Mouse (Mus musculus): ENCODE results near the gene Rilpl1.
"Not testable (repeated sequence)": the region's sequence is repeated elsewhere in the genome, so short reads cannot be mapped to it uniquely, and the experiment has no call there.

Rilpl1 gene

GRCm38 (mm10) chr5:124529697-124530096 lies 1.5 kb downstream of the Rilpl1 start:
- no peak for DNase-seq (ENCODE audit: low read depth in 1 of 2, low spot score in 2 of 2)

GRCm38 (mm10) chr5:124529191-124529651 lies 2.0 kb downstream of the Rilpl1 start:
- DNase-seq (ENCODE audit: low read depth in 1 of 2, low spot score in 2 of 2) = no peak

GRCm38 (mm10) chr5:124528791-124529190 lies 2.4 kb downstream of the Rilpl1 start:
- DNase-seq (ENCODE audit: low read depth in 1 of 2, low spot score in 2 of 2) = no peak

GRCm38 (mm10) chr5:124528351-124528750 lies 2.8 kb downstream of the Rilpl1 start:
- DNase-seq (ENCODE audit: low read depth in 1 of 2, low spot score in 2 of 2) = no peak

- DNase-seq (ENCODE audit: low read depth in 1 of 2, low spot score in 2 of 2) = no peak
These were observed 6.2 kb downstream of the Rilpl1 start for GRCm38 (mm10) chr5:124524943-124525342.

- DNase-seq (ENCODE audit: low read depth in 1 of 2, low spot score in 2 of 2) = no peak
These were observed 8.2 kb downstream of the Rilpl1 start for GRCm38 (mm10) chr5:124523032-124523431.

GRCm38 (mm10) chr5:124521588-124521987 lies 9.6 kb downstream of the Rilpl1 start:
- DNase-seq (ENCODE audit: low read depth in 1 of 2, low spot score in 2 of 2) = no peak

- no peak for DNase-seq (ENCODE audit: low read depth in 1 of 2, low spot score in 2 of 2)
These were observed 12.5 kb downstream of the Rilpl1 start for GRCm38 (mm10) chr5:124518648-124519047.

- no peak for DNase-seq (ENCODE audit: low read depth in 1 of 2, low spot score in 2 of 2)
These were observed 15.4 kb downstream of the Rilpl1 start for GRCm38 (mm10) chr5:124515789-124516188.

GRCm38 (mm10) chr5:124510536-124511050 lies 20.6 kb downstream of the Rilpl1 start:
- DNase-seq (ENCODE audit: low read depth in 1 of 2, low spot score in 2 of 2) = no peak

GRCm38 (mm10) chr5:124509742-124510237 lies 21.4 kb downstream of the Rilpl1 start:
- no peak for DNase-seq (ENCODE audit: low read depth in 1 of 2, low spot score in 2 of 2)

- no peak for DNase-seq (ENCODE audit: low read depth in 1 of 2, low spot score in 2 of 2)
These were observed 22.0 kb downstream of the Rilpl1 start for GRCm38 (mm10) chr5:124509200-124509599.

- DNase-seq (ENCODE audit: low read depth in 1 of 2, low spot score in 2 of 2) = no peak
These were observed 24.3 kb downstream of the Rilpl1 start for GRCm38 (mm10) chr5:124506731-124507359.

GRCm38 (mm10) chr5:124505235-124505634 lies 26.0 kb downstream of the Rilpl1 start:
- no peak for DNase-seq (ENCODE audit: low read depth in 1 of 2, low spot score in 2 of 2)

GRCm38 (mm10) chr5:124503742-124504141 lies 27.4 kb downstream of the Rilpl1 start:
- DNase-seq (ENCODE audit: low read depth in 1 of 2, low spot score in 2 of 2) = no peak

GRCm38 (mm10) chr5:124501541-124501940 lies 29.6 kb downstream of the Rilpl1 start:
- no peak for DNase-seq (ENCODE audit: low read depth in 1 of 2, low spot score in 2 of 2)

- DNase-seq (ENCODE audit: low read depth in 1 of 2, low spot score in 2 of 2) = no peak
These were observed 30.6 kb downstream of the Rilpl1 start for GRCm38 (mm10) chr5:124500573-124500972.

- not testable (repeated sequence) for DNase-seq (ENCODE audit: low read depth in 1 of 2, low spot score in 2 of 2)
These were observed 31.2 kb downstream of the Rilpl1 start for GRCm38 (mm10) chr5:124500037-124500436.

GRCm38 (mm10) chr5:124499001-124499400 lies 32.2 kb downstream of the Rilpl1 start:
- DNase-seq (ENCODE audit: low read depth in 1 of 2, low spot score in 2 of 2) = no peak

- no peak for DNase-seq (ENCODE audit: low read depth in 1 of 2, low spot score in 2 of 2)
These were observed 32.8 kb downstream of the Rilpl1 start for GRCm38 (mm10) chr5:124498221-124498876.

- DNase-seq (ENCODE audit: low read depth in 1 of 2, low spot score in 2 of 2) = no peak
These were observed 34.3 kb downstream of the Rilpl1 start for GRCm38 (mm10) chr5:124496614-124497514.

All from monocyte, adult 2 months (primary cell).